ENCODE assay signal across 7 mouse cellular contexts in the genomic region with DNA sequence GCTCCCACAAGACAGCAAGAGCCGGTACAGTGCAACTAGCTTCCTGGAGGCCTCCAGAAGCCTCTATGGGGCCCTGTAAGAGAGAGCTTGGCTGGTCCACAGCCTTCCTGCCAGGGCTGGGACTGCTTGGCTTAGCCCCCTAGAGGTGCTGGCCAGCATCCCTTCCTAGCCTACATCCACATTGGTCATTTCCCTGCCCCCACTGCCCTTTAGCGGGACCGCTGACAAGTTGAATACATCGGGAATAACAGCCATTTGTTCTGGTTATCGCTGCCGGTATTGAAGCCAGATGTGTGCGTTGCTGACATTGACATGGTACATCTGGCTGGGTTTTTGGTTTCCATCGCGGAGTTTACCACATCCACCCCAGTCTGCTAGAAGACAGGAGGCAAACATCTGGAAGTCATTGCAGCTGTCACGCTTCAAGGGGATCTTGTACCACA.
DNase-seq lines count a peak whose midpoint lies in the region; ATAC-seq lines count a peak whose summit lies in the region.

No protein-coding gene starts in this region.

- H3K4me2 ChIP-seq in limb, embryonic 13.5 days (replicated peaks): peak overlapping the region; percentile 51

- DNase-seq in adipocyte (ENCODE audit: low spot score) (peak; percentile 83), MN1 (ENCODE audit: low spot score) (no peak)
- DNase-seq in embryo, embryonic 11 days: peak; percentile 90
- peak; percentile 83 to 86 for DNase-seq in heart, postnatal 10 days
- no peak for DNase-seq in Muller cell, postnatal 12 days (ENCODE audit: inconsistent ontology term)
- no peak for DNase-seq in left cerebral cortex, postnatal 25 days (ENCODE audit: low spot score in 2 of 2)

- 0 out of 2 replicates have a peak overlapping the region, but pooled peaks have one; percentile 25 for H3K9ac ChIP-seq in limb, embryonic 13.5 days

- H3K27ac ChIP-seq in limb, embryonic 13.5 days: peak overlapping the region; percentile 72

- H3K4me3 ChIP-seq in limb, embryonic 13.5 days: peak overlapping the region; percentile 11; the same call in 1 of the 2 replicates

- no peaks in the 10 kb centered on the region for H3K36me3 ChIP-seq in limb, embryonic 13.5 days

- H3K4me1 ChIP-seq in limb, embryonic 13.5 days: peaks cover 19% of the 10 kb centered on the region

- peaks cover 4% of the 10 kb centered on the region; the same call in 1 of the 2 replicates for H3K9me3 ChIP-seq in limb, embryonic 13.5 days

- ATAC-seq in limb, embryonic 13.5 days (ENCODE audit: low FRiP score, low read depth): peak; percentile 93

- H3K27me3 ChIP-seq in limb, embryonic 13.5 days: no peaks in the 10 kb centered on the region

- WGBS in limb, embryonic 13.5 days: 16% methylated on average over 10 of the region's 10 CpGs

- intact Hi-C loops in heart, postnatal 10 days (cut with DNase I): no loop called here
- intact Hi-C loops in left cerebral cortex, postnatal 25 days (cut with DNase I): no loop called here

Comparison
In these comparisons a context has a peak if more than half of its experiments do, and no peak if none do; other contexts are left out.
1. DNase-seq: peak in adipocyte (single experiment), embryo, embryonic 11 days (single experiment) and heart, postnatal 10 days (2 of 2); none in Muller cell, postnatal 12 days (single experiment), MN1 (single experiment) and left cerebral cortex, postnatal 25 days (0 of 2).